17 mouse cellular contexts compared by ENCODE assay signal in genomic region chr8:127914086-127914485, GRCm38 (mm10).
A peak's percentile ranks its signal among the peaks of the same experiment; 100 is the strongest.
DNase-seq lines count a peak whose midpoint lies in the region; ATAC-seq and TF ChIP-seq lines count a peak whose summit lies in the region.
"Had no signal": no experiment of that assay in that cellular context is flagged by ENCODE, and none has a peak within 500 bp of the region (broad histone marks: within the 10 kb centered on the region; RNA-seq: fewer than 3 reads in every experiment).

No protein-coding gene starts in this region.

- no peaks in the 10 kb centered on the region for H3K27me3 ChIP-seq in heart, postnatal 0 days (ENCODE audit: control insufficient read depth, insufficient read depth, low read length)
- H3K27me3 ChIP-seq in hindbrain, embryonic 11.5 days (ENCODE audit: control insufficient read depth, insufficient read depth, low read length), result no peaks in the 10 kb centered on the region
- H3K27me3 ChIP-seq in intestine, postnatal 0 days (replicated peaks; ENCODE audit: control insufficient read depth, insufficient read depth, low read length), result no peaks in the 10 kb centered on the region
- H3K27me3 ChIP-seq in hindbrain, postnatal 0 days (ENCODE audit: insufficient read depth, low read length), result no peaks in the 10 kb centered on the region
- H3K27me3 ChIP-seq: midbrain, embryonic 12.5 days; neural tube, embryonic 12.5 days had no signal

- H3K4me2 ChIP-seq in heart, postnatal 0 days (ENCODE audit: low read depth, low read length), result no peak overlapping the region
- H3K4me2 ChIP-seq in hindbrain, embryonic 11.5 days (replicated peaks; ENCODE audit: low read depth, low read length), result no peak overlapping the region
- no peak overlapping the region for H3K4me2 ChIP-seq in intestine, postnatal 0 days (replicated peaks; ENCODE audit: low read depth)
- H3K4me2 ChIP-seq in hindbrain, postnatal 0 days (ENCODE audit: low read depth, low read length), result no peak overlapping the region
- H3K4me2 ChIP-seq: midbrain, embryonic 12.5 days; neural tube, embryonic 12.5 days had no signal

- peak overlapping the region; percentile 87 for H3K27ac ChIP-seq in gastrocnemius, adult 2 months
- H3K27ac ChIP-seq in heart, postnatal 0 days (ENCODE audit: low read depth), result peak overlapping the region; percentile 30
- no peak overlapping the region for H3K27ac ChIP-seq in hindbrain, embryonic 11.5 days (ENCODE audit: low read depth, low read length)
- no peak overlapping the region for H3K27ac ChIP-seq in intestine, postnatal 0 days (ENCODE audit: low read depth, low read length)
- H3K27ac ChIP-seq in hindbrain, postnatal 0 days, result no peak overlapping the region
- H3K27ac ChIP-seq: embryonic facial prominence, embryonic 10.5 days; hindbrain, embryonic 10.5 days; midbrain, embryonic 12.5 days; neural tube, embryonic 12.5 days had no signal

- TF ChIP-seq EP300 in heart, postnatal 0 days (IDR thresholded peaks at IDR 0.05; ENCODE audit: low read depth), result no peak

- H3K9ac ChIP-seq in heart, postnatal 0 days (replicated peaks; ENCODE audit: low read depth, low read length), result no peak overlapping the region
- H3K9ac ChIP-seq in hindbrain, embryonic 11.5 days (ENCODE audit: low read depth, low read length), result no peak overlapping the region
- no peak overlapping the region for H3K9ac ChIP-seq in intestine, postnatal 0 days (ENCODE audit: low read depth, low read length)
- no peak overlapping the region for H3K9ac ChIP-seq in hindbrain, postnatal 0 days (replicated peaks; ENCODE audit: low read length)
- H3K9ac ChIP-seq: midbrain, embryonic 12.5 days; neural tube, embryonic 12.5 days had no signal

- no peaks in the 10 kb centered on the region for H3K36me3 ChIP-seq in heart, postnatal 0 days (replicated peaks; ENCODE audit: control insufficient read depth, insufficient read depth, low read length)
- no peaks in the 10 kb centered on the region for H3K36me3 ChIP-seq in hindbrain, embryonic 11.5 days (ENCODE audit: control insufficient read depth, insufficient read depth, low read length)
- H3K36me3 ChIP-seq in intestine, postnatal 0 days (ENCODE audit: control insufficient read depth, insufficient read depth), result no peaks in the 10 kb centered on the region
- H3K36me3 ChIP-seq in hindbrain, postnatal 0 days (ENCODE audit: insufficient read depth, low read length), result no peaks in the 10 kb centered on the region
- H3K36me3 ChIP-seq: embryonic facial prominence, embryonic 10.5 days; G1E; hindbrain, embryonic 10.5 days; midbrain, embryonic 12.5 days; neural tube, embryonic 12.5 days had no signal

- peaks cover 18% of the 10 kb centered on the region; the same call in 1 of the 2 replicates for H3K4me1 ChIP-seq in heart, postnatal 0 days (ENCODE audit: control insufficient read depth, insufficient read depth)
- H3K4me1 ChIP-seq in hindbrain, embryonic 11.5 days (replicated peaks; ENCODE audit: control insufficient read depth, insufficient read depth, low read length), result no peaks in the 10 kb centered on the region
- H3K4me1 ChIP-seq in intestine, postnatal 0 days (replicated peaks; ENCODE audit: control insufficient read depth, insufficient read depth, low read length), result no peaks in the 10 kb centered on the region
- H3K4me1 ChIP-seq in hindbrain, postnatal 0 days (ENCODE audit: insufficient read depth, low read length), result peaks cover 5% of the 10 kb centered on the region; the same call in 1 of the 2 replicates
- H3K4me1 ChIP-seq: hindbrain, embryonic 10.5 days; midbrain, embryonic 12.5 days; neural tube, embryonic 12.5 days had no signal

- DNase-seq in gastrocnemius, adult 2 months, result peak; percentile 54
- DNase-seq in gastrocnemius, postnatal 10 days, result no peak
- DNase-seq in gastrocnemius, postnatal 14 days, result peak; percentile 8
- DNase-seq in heart, postnatal 0 days (ENCODE audit: low spot score), result peak; percentile 13
- DNase-seq in right cerebral cortex, postnatal 14 days, result peak; percentile 12
- DNase-seq in hindbrain, embryonic 11.5 days (ENCODE audit: low spot score), result no peak
- DNase-seq in hindbrain, postnatal 0 days (ENCODE audit: low spot score), result no peak
- DNase-seq: B cell, adult 2 months; cerebellum, adult 18-20 months; kidney, adult 8-10 months; lung, postnatal 10 days had no signal

- TF ChIP-seq CTCF in gastrocnemius, adult 2 months (IDR thresholded peaks at IDR 0.05), result no peak
- TF ChIP-seq CTCF in heart, postnatal 0 days (IDR thresholded peaks at IDR 0.05; ENCODE audit: low read depth), result no peak
- TF ChIP-seq CTCF in intestine, postnatal 0 days (IDR thresholded peaks at IDR 0.05; ENCODE audit: low read depth), result no peak
- no peak for TF ChIP-seq CTCF in hindbrain, postnatal 0 days (IDR thresholded peaks at IDR 0.05; ENCODE audit: low read depth)

- no peaks in the 10 kb centered on the region for H3K9me3 ChIP-seq in heart, postnatal 0 days (replicated peaks; ENCODE audit: control insufficient read depth, low read length)
- H3K9me3 ChIP-seq in hindbrain, embryonic 11.5 days (ENCODE audit: control insufficient read depth, low read length), result no peaks in the 10 kb centered on the region
- no peaks in the 10 kb centered on the region for H3K9me3 ChIP-seq in intestine, postnatal 0 days (ENCODE audit: control insufficient read depth)
- H3K9me3 ChIP-seq in hindbrain, postnatal 0 days (ENCODE audit: low read length), result no peaks in the 10 kb centered on the region
- H3K9me3 ChIP-seq: embryonic facial prominence, embryonic 10.5 days; hindbrain, embryonic 10.5 days; midbrain, embryonic 12.5 days; neural tube, embryonic 12.5 days had no signal

- WGBS in heart, postnatal 0 days, result 20% methylated on average over 3 of the region's 3 CpGs
- WGBS in hindbrain, embryonic 11.5 days, result 81% methylated on average over 3 of the region's 3 CpGs
- WGBS in intestine, postnatal 0 days, result 63% methylated on average over 3 of the region's 3 CpGs
- WGBS in hindbrain, postnatal 0 days, result 71% methylated on average over 3 of the region's 3 CpGs

- no peak for ATAC-seq in heart, postnatal 0 days (ENCODE audit: insufficient read depth, low read depth)
- ATAC-seq in hindbrain, embryonic 11.5 days (ENCODE audit: low FRiP score), result no peak
- no peak for ATAC-seq in intestine, postnatal 0 days
- no peak for ATAC-seq in hindbrain, postnatal 0 days

- H3K4me3 ChIP-seq in gastrocnemius, adult 2 months, result no peak overlapping the region
- no peak overlapping the region for H3K4me3 ChIP-seq in heart, postnatal 0 days (ENCODE audit: low read depth, low read length)
- H3K4me3 ChIP-seq in hindbrain, embryonic 11.5 days (ENCODE audit: low read depth, low read length), result no peak overlapping the region
- H3K4me3 ChIP-seq in intestine, postnatal 0 days (ENCODE audit: low read depth, low read length), result no peak overlapping the region
- no peak overlapping the region for H3K4me3 ChIP-seq in hindbrain, postnatal 0 days (ENCODE audit: low read length)
- H3K4me3 ChIP-seq: embryonic facial prominence, embryonic 10.5 days; hindbrain, embryonic 10.5 days; midbrain, embryonic 12.5 days; neural tube, embryonic 12.5 days had no signal

- intact Hi-C loops in gastrocnemius, adult 2 months (cut with DNase I), result loop anchor here (5.0 to 10.0 kb wide), 2 partner anchors 301 to 477 kb away; no protein-coding TSS in a partner anchor
- intact Hi-C loops in gastrocnemius, postnatal 14 days (cut with DNase I; ENCODE audit: low total_unique reads), result no loop called here

Comparison
In these comparisons a context has a peak if more than half of its experiments do, and no peak if none do; other contexts are left out.
1. DNase-seq: peak in gastrocnemius, adult 2 months (single experiment), gastrocnemius, postnatal 14 days (single experiment), heart, postnatal 0 days (single experiment) and right cerebral cortex, postnatal 14 days (single experiment); none in gastrocnemius, postnatal 10 days (single experiment), hindbrain, embryonic 11.5 days (single experiment) and hindbrain, postnatal 0 days (single experiment).
2. H3K27ac ChIP-seq: peak in gastrocnemius, adult 2 months (single experiment) and heart, postnatal 0 days (single experiment); none in hindbrain, embryonic 11.5 days (single experiment), intestine, postnatal 0 days (single experiment) and hindbrain, postnatal 0 days (single experiment).